ENCODE assay signal across 8 mouse cellular contexts in the genomic region with DNA sequence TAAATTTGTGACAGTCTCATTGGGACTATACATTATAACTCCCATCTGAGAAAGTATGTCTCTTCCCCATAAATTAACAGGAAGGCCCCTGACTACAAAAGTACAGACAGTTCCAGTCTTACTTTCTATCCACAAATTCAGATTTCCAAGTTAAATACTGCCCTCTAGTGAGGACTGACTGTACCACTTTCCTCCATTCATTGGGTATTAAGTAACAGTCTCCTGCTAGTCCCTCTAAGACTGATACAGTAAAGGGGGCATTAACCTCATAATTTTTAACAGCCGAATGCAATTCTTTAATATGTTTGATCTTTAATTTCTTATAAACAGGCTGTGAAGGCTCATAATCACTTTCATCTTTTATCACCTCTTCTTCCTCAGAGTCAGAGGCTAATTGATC.
DNase-seq lines count a peak whose midpoint lies in the region; ATAC-seq and TF ChIP-seq lines count a peak whose summit lies in the region.
"Not testable (repeated sequence)": the region's sequence is repeated elsewhere in the genome, so short reads cannot be mapped to it uniquely, and the experiment has no call there.

No protein-coding gene starts in this region.

- not testable (repeated sequence) for H3K36me3 ChIP-seq in hindbrain, postnatal 0 days (ENCODE audit: insufficient read depth, low read length); megakaryocyte, embryonic 14.5 days (replicated peaks; ENCODE audit: low read length)

- not testable (repeated sequence) for H3K27me3 ChIP-seq in hindbrain, postnatal 0 days (ENCODE audit: insufficient read depth, low read length); megakaryocyte, embryonic 14.5 days (replicated peaks)

- not testable (repeated sequence) for H3K4me3 ChIP-seq in hindbrain, postnatal 0 days (ENCODE audit: low read length)
- peak overlapping the region; percentile 75 for H3K4me3 ChIP-seq in megakaryocyte, embryonic 14.5 days (replicated peaks)

- DNase-seq in 3T3-L1 (ENCODE audit: low read depth, low spot score) (peak; percentile 62), R1 (ENCODE audit: low read depth, low spot score) (peak; percentile 38)
- peak; percentile 71 for DNase-seq in embryo, embryonic 10.5 days (ENCODE audit: low spot score)
- DNase-seq in forelimb bud, embryonic 11.5 days (ENCODE audit: low read depth, low spot score) = peak; percentile 26
- DNase-seq in hindbrain, postnatal 0 days (ENCODE audit: low spot score) = peak; percentile 47
- peak; percentile 33 for DNase-seq in layer of hippocampus, adult 9-10 months (ENCODE audit: low spot score)
- peak; percentile 67 for DNase-seq in retina, embryonic 14.5 days (ENCODE audit: low spot score)

- 51% methylated on average over 1 of the region's 1 CpGs for WGBS in hindbrain, postnatal 0 days

- not testable (repeated sequence) for H3K4me1 ChIP-seq in hindbrain, postnatal 0 days (ENCODE audit: insufficient read depth, low read length); megakaryocyte, embryonic 14.5 days

- H3K9ac ChIP-seq in hindbrain, postnatal 0 days (replicated peaks; ENCODE audit: low read length) = not testable (repeated sequence)

- not testable (repeated sequence) for H3K9me3 ChIP-seq in hindbrain, postnatal 0 days (ENCODE audit: low read length); megakaryocyte, embryonic 14.5 days

- peak; percentile 52 for TF ChIP-seq CTCF in hindbrain, postnatal 0 days (IDR thresholded peaks at IDR 0.05; ENCODE audit: low read depth)

- ATAC-seq in hindbrain, postnatal 0 days = not testable (repeated sequence)

- H3K4me2 ChIP-seq in hindbrain, postnatal 0 days (ENCODE audit: low read depth, low read length) = not testable (repeated sequence)

- not testable (repeated sequence) for H3K27ac ChIP-seq in hindbrain, postnatal 0 days
